Mouse (Mus musculus): ENCODE results near the gene Diras2. TPM values are rescaled to one million over a fixed set of nuclear protein-coding genes. Genes with fewer than 3 reads are reported as not detected.
A peak's percentile ranks its signal among the peaks of the same experiment; 100 is the strongest.

Gene Diras2
- total RNA-seq, 1 experiment from 2014 or later = 0.19 TPM

DNA sequence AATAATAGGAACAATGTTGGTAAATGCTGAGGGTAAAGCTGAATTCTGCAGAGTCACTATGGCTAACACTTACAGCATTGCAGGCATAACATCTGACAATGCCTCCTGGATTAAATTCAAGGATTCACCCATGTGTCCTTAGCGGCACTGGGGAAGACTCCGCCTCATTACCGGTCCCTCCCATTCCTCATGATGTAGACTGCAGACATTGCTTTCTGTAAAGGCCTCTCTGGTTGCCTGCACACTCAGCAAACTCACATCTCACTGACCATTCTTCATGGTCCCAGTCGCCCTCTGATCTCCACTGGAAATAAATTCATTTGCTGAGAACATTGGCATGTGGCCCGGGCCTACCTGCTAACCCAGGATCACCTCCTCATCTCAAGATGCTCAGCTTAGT lies 51.9 kb downstream of the Diras2 start:
- no peak for ATAC-seq (replicated peaks; ENCODE audit: insufficient number of reproducible peaks, low FRiP score, low TSS enrichment, poor library complexity, severe bottlenecking)

DNA sequence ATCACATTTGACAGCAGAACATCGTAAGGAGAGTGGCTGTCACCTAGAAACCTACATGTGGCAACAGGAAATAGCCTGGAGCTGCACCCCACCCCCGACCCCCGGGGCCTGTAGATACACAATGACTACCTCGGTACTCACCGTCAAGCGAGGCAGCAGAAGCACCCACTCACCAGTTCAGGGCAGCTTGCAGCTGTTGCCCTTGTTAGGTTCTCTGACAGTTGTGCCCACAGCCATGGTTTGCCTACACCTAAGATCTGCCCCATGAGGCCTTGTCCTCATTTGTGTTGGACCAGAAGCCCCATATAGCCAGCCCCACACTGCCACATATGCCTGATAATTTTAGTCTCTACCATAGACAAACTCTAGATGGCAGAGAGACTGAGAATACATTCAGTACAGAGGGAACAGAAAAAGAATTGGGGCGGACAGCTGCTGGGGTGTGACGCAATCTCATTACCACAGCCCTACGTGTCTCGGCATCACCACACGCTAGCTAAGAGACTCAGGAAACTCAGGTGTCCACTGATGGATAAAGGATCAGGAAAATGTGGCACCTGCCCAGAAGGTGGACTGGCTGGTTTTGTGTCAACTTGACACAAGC lies 54.0 kb downstream of the Diras2 start:
- ATAC-seq (replicated peaks; ENCODE audit: insufficient number of reproducible peaks, low FRiP score, low TSS enrichment, poor library complexity, severe bottlenecking) = no peak

DNA sequence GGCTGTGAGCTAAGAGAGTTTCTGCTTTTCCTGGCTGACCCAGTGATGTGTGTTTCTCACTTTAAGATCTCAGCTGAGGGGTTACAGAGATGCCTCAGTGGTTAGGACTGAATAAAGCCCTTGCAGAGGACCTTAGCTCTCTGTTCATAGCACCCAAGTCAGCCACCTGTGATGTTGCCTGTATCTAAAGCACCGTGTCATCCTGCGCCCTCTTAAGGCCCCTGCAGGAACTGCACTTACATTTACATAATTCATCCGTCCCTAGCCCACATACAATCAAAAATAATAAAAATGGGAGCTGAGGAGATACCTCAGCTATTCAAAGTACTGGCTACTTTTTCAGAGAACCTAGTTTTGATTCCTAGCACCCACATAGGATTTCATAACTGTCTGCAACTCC lies 54.9 kb downstream of the Diras2 start:
- ATAC-seq (replicated peaks; ENCODE audit: insufficient number of reproducible peaks, low FRiP score, low TSS enrichment, poor library complexity, severe bottlenecking) = no peak

DNA sequence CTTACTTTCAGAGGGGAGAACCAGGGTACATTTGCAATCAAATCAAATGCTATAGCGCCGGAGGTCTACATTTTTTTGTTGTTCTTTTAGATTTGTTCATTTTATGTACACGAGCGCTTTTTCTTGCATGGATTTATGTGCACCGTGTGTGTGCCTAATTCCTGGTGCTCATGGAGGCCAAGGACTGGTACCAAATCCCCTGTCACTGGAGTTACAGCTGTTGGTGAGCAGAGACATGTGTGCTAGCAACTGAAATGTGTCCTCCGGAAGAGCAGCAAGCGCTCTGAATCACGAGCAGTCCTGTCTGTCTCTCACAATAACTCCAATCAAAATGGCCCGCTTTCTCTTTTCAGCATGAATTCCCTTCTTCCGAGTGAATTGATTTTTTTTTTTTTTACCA lies 55.8 kb downstream of the Diras2 start:
- ATAC-seq (replicated peaks; ENCODE audit: insufficient number of reproducible peaks, low FRiP score, low TSS enrichment, poor library complexity, severe bottlenecking) = no peak

DNA sequence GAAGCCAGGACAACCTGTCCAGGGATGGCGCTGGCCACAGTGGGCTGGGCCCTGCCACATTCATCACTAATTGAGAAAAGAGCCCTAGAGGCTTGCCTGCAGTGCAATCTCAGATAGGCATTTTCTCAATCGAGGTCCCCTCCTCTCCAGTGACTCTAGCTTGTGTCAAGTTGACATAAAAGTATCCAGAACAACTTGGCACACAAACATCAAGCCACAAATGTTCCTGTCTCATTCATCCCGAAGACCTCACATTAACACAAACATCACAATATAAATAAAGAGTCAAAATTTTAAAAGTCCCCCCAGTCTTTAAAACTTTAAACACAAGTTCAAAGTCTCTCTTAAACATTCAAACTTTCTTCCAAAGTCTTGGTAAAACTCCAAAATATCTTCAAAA lies 56.3 kb downstream of the Diras2 start:
- no peak for ATAC-seq (replicated peaks; ENCODE audit: insufficient number of reproducible peaks, low FRiP score, low TSS enrichment, poor library complexity, severe bottlenecking)

DNA sequence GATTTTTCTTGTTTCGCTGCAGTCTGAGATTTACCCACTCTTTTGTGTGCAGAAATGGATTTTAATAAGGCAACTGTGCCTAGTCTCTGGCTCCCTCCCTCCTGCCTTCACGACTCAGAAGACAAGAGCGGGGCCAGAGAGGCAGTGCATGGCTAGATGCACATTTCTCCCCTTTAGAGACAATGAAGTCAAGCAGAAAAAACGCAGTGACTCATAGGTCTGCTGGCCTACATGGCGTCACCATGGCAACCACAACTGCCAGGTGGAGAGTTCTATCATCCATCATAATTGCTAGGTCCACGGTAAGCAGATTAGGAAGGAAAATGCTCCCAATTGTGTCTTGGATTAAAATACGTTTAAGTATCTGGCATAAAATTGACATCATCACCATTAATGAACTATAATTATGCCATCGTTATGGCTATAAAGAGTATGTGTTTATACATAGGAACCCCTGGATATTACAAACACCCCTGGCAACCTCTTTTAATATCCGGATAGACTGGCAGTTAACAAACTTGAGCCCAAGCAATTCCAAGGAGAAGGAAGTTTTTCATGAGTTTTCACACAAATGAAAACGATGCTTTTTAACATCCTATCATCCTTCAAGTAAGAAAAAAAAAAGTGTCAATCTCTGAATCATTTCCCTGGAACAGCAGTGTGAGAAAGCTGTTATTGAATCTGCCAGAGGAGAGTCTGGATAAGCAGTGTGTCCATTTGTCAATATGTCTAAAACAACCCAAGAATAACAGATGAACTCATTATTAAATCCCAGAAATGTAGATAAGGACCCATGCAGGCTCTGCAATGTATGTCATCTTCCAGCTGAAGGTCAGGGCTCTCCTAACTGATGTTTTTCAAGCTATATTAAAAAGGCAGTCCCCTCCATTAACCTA lies 61.0 kb downstream of the Diras2 start:
- ATAC-seq (replicated peaks; ENCODE audit: insufficient number of reproducible peaks, low FRiP score, low TSS enrichment, poor library complexity, severe bottlenecking) = no peak

DNA sequence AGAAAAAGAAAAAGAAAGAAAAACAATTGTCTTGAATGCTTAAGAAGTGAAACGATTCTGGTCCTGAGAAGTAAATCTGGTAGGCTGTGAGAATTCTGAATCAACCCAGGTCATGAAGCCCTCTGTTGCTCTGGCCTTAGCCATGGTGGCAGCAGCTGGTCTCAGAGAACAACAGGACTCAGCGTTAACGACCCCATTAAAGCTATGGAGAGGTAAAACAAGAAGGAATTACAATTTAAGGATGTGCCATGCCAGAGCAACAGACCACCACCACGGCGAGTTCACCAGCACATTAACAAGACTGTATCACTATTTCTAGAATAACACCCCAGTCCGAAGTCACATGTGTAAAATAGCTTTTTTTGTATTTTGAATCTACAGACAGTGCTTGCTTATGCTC lies 65.9 kb downstream of the Diras2 start:
- ATAC-seq (replicated peaks; ENCODE audit: insufficient number of reproducible peaks, low FRiP score, low TSS enrichment, poor library complexity, severe bottlenecking) = no peak

DNA sequence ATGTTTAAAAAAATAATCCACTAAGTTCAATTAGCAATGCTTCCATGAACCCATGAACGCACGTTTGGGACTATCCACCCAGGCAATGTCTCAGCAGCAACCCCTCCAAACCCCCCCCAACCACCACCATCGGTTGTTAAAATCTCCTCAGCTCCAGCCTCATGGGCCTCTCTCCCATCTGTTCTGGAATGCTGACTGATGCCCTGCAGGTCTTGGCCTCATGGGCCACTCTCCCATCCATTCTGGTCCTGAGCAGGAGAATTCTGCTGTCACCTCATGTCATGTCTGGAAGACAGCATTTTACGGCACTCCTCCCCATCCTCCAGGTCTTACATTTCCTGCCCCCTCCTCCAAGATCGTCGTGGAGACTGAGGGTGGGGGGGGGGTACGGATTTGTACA lies 71.1 kb downstream of the Diras2 start:
- ATAC-seq (replicated peaks; ENCODE audit: insufficient number of reproducible peaks, low FRiP score, low TSS enrichment, poor library complexity, severe bottlenecking) = no peak

DNA sequence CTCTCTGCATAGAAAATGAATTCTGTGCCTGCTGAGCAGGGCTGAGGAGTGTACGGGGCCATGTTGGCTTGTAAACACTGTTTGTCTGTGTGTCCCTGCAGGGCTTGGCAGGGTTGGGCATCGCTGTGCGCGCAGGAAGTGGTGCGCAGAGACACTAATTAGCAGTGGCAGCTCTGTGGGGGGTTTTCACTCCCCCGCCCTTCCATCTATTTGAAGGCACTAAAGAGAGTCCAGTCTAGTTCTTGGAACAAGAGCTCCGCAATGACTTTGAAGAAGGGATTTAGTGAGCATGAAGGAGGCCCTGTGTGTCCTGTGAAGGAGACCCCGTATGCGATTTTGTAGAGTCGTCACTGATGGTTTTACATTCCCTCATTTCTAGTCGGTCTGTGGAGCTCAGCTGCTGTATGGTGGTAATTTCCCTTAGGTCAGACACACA lies 73.2 kb downstream of the Diras2 start:
- no peak for ATAC-seq (replicated peaks; ENCODE audit: insufficient number of reproducible peaks, low FRiP score, low TSS enrichment, poor library complexity, severe bottlenecking)

DNA sequence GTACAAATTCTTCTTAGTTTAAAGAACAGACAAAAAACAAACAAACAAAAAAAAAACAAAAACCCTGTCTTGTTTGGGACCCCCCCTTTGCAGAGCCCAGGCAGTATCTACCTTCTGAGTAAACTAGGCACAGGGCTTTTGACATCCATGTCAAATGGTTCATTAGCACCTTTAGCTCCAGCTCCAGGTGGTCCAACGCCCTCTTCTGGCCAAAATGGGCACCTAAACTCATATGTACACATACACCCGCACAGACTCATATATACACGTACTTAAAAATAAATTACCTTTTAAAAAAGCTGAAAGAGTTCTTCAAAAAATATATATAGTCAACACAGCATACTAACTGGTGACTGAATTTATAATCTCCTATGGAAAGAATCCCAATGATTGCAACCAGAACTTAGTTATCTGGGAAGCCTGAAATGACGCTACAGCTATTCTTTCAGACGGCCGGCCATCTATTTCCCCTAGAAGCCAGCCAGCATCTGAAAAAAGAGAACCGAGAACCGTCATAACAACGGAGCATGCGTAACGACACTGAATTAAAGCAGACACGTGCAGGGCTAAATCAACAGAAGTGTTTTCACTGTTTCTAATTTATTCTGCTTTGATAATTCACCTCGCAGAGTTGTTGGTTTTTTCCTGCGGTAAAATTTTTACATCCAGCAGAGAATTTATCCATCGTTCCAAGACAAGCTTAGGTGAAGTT lies 73.7 kb downstream of the Diras2 start:
- no peak for ATAC-seq (replicated peaks; ENCODE audit: insufficient number of reproducible peaks, low FRiP score, low TSS enrichment, poor library complexity, severe bottlenecking)

DNA sequence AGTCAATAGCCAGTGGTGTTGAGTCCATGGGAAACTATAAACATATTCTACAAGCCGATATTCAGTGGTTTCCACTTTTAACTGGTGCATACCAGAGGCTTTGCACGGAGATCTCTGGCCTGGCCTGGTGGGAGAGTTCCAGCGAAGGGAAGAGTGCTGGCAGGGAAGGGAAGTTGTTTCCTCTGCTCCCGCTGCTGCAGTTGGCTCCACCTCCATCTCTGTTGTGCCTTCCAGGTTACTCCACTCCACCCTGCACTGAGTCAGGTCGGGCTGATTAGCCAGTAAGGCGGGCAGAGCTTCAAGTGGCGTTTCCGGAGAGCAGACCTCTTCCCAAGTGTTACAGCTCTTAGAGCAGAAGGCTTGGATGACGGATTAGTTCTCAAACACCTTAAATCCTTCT lies 75.8 kb downstream of the Diras2 start:
- no peak for ATAC-seq (replicated peaks; ENCODE audit: insufficient number of reproducible peaks, low FRiP score, low TSS enrichment, poor library complexity, severe bottlenecking)

DNA sequence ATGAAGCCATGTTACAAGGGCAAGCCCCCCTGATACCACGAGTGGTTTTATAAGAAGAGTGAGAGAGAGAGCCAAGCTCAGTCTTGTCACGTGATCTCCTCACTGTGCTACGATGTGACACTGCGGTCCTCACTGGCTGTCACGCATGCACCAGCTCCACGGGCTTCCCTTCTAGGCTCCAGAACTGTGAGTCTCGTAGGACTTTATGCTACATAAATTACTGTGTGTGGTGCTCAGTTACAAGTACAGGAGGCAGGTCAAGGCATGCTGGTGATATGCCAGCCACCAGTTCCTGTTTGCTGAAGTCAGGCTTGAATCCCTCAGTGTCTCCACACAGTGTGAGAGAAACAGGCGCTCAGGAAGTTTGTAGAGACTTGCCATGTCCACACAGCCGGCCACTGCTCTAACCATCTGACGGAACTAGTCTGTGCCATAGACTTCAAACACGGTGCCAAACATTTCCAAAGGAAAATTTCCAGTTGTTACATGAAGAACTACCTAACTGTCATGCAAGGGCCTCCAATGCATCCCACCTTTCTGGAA lies 76.3 kb downstream of the Diras2 start:
- peak; percentile 22; the same call in 1 of the 2 replicates for ATAC-seq (replicated peaks; ENCODE audit: insufficient number of reproducible peaks, low FRiP score, low TSS enrichment, poor library complexity, severe bottlenecking)

Other genes with a start within 250 kb of the Diras2 start
- 284 to 318 TPM (median 288 TPM) in 3 replicates for gene Syk, start 51.9 kb upstream of the Diras2 start, total RNA-seq (2017)